In genomic region chr3:102507666-102508260, GRCm38 (mm10) we compare ENCODE assay signal across 27 mouse cellular contexts. TPM values are rescaled to one million over a fixed set of nuclear protein-coding genes. Genes with fewer than 3 reads are reported as not detected.
A peak's percentile ranks its signal among the peaks of the same experiment; 100 is the strongest.
DNase-seq lines count a peak whose midpoint lies in the region; ATAC-seq lines count a peak whose summit lies in the region.
"Had no signal": no experiment of that assay in that cellular context is flagged by ENCODE, and none has a peak within 500 bp of the region (broad histone marks: within the 10 kb centered on the region; RNA-seq: fewer than 3 reads in every experiment).

No protein-coding gene starts in this region.

- H3K9ac ChIP-seq in embryonic facial prominence, embryonic 13.5 days: no peak overlapping the region
- H3K9ac ChIP-seq in limb, embryonic 12.5 days (replicated peaks): no peak overlapping the region
- H3K9ac ChIP-seq: hindbrain, embryonic 12.5 days; limb, embryonic 13.5 days; liver, embryonic 12.5 days; liver, postnatal 0 days; midbrain, embryonic 15.5 days had no signal

- intact Hi-C loops in heart, postnatal 14 days (cut with DNase I): no loop called here
- intact Hi-C loops in left cerebral cortex, postnatal 14 days (cut with DNase I): no loop called here

- H3K4me1 ChIP-seq in embryonic facial prominence, embryonic 13.5 days: peaks cover 37% of the 10 kb centered on the region
- H3K4me1 ChIP-seq in limb, embryonic 12.5 days (replicated peaks): peaks cover 33% of the 10 kb centered on the region
- H3K4me1 ChIP-seq: midbrain, embryonic 15.5 days had no signal

- DNase-seq in heart, adult 11 months: peak; percentile 81
- DNase-seq in heart, postnatal 14 days: no peak
- DNase-seq in 3T3-L1 (ENCODE audit: low read depth, low spot score): peak; percentile 60
- no peak for DNase-seq in urinary bladder, adult 18-20 months (ENCODE audit: low spot score in 2 of 2)
- DNase-seq in left cerebral cortex, postnatal 14 days (ENCODE audit: low spot score in 2 of 2): no peak
- DNase-seq: cerebellum, adult 8-10 months; gastrocnemius, postnatal 36 days; heart, adult 2 months; kidney, adult 9 months; kidney, postnatal 10 days; layer of hippocampus, adult 9-11 months; liver, postnatal 0 days; lung, postnatal 10 days; right cerebral cortex, adult 18-20 months; right cerebral cortex, postnatal 4 days; thymus, adult 18-20 months; thymus, postnatal 25 days had no signal

- H3K9me3 ChIP-seq in embryonic facial prominence, embryonic 13.5 days: no peaks in the 10 kb centered on the region
- H3K9me3 ChIP-seq in limb, embryonic 12.5 days: no peaks in the 10 kb centered on the region
- H3K9me3 ChIP-seq: hindbrain, embryonic 12.5 days; limb, embryonic 13.5 days; liver, embryonic 12.5 days; midbrain, embryonic 15.5 days had no signal

- no peak for ATAC-seq in embryonic facial prominence, embryonic 13.5 days (ENCODE audit: insufficient number of reproducible peaks, insufficient read depth, low FRiP score, low TSS enrichment, low read depth)
- no peak for ATAC-seq in limb, embryonic 12.5 days (ENCODE audit: insufficient number of reproducible peaks, insufficient read depth, low FRiP score, low TSS enrichment, low read depth)
- ATAC-seq: CD4-positive, CD25-positive, alpha-beta regulatory T cell, adult 4 months; intestine, embryonic 16.5 days; liver, embryonic 12.5 days; liver, postnatal 0 days; midbrain, embryonic 15.5 days had no signal

- peak overlapping the region; percentile 83 for H3K27ac ChIP-seq in embryonic facial prominence, embryonic 13.5 days
- H3K27ac ChIP-seq in limb, embryonic 12.5 days: 0 out of 2 replicates have a peak overlapping the region, but pooled peaks have one; percentile 9
- H3K27ac ChIP-seq: heart, adult 2 months; hindbrain, embryonic 12.5 days; limb, embryonic 13.5 days; liver, embryonic 12.5 days; midbrain, embryonic 15.5 days; stomach, postnatal 0 days had no signal

- 30% methylated on average over 8 of the region's 8 CpGs for WGBS in embryonic facial prominence, embryonic 13.5 days
- WGBS in limb, embryonic 12.5 days: 64% methylated on average over 8 of the region's 8 CpGs

- H3K4me3 ChIP-seq in embryonic facial prominence, embryonic 13.5 days: no peak overlapping the region
- no peak overlapping the region for H3K4me3 ChIP-seq in limb, embryonic 12.5 days (replicated peaks)
- H3K4me3 ChIP-seq: heart, adult 2 months; hindbrain, embryonic 12.5 days; limb, embryonic 13.5 days; liver, embryonic 12.5 days; midbrain, embryonic 15.5 days had no signal

- H3K4me2 ChIP-seq in embryonic facial prominence, embryonic 13.5 days: no peak overlapping the region
- no peak overlapping the region for H3K4me2 ChIP-seq in limb, embryonic 12.5 days
- H3K4me2 ChIP-seq: hindbrain, embryonic 12.5 days; limb, embryonic 13.5 days; liver, embryonic 12.5 days; midbrain, embryonic 15.5 days had no signal

- no peaks in the 10 kb centered on the region for H3K27me3 ChIP-seq in embryonic facial prominence, embryonic 13.5 days
- no peaks in the 10 kb centered on the region for H3K27me3 ChIP-seq in limb, embryonic 12.5 days
- H3K27me3 ChIP-seq: hindbrain, embryonic 12.5 days; limb, embryonic 13.5 days; liver, embryonic 12.5 days; midbrain, embryonic 15.5 days had no signal

- no peaks in the 10 kb centered on the region for H3K36me3 ChIP-seq in embryonic facial prominence, embryonic 13.5 days
- no peaks in the 10 kb centered on the region for H3K36me3 ChIP-seq in limb, embryonic 12.5 days
- H3K36me3 ChIP-seq: hindbrain, embryonic 12.5 days; limb, embryonic 13.5 days; liver, embryonic 12.5 days; midbrain, embryonic 15.5 days had no signal

RNA-seq across cellular contexts. Expression of gene Ngf, which starts 38.0 kb away (rescaled TPM):
- 1 to 10 TPM; 5.1 to 5.7 TPM for total RNA-seq in heart, postnatal 14 days (2021)
- 10.9 and 12.4 TPM in 2 replicates for polyA plus RNA-seq in embryonic facial prominence, embryonic 13.5 days (2015; fragmentation: Nextera tagmentation; extraction: Ambion mirVana)
- polyA plus RNA-seq in limb, embryonic 12.5 days (2016; fragmentation: Nextera tagmentation; extraction: Ambion mirVana): 6.3 and 7.2 TPM in 2 replicates
- total RNA-seq in left cerebral cortex, postnatal 14 days (2021): 10 to 100 TPM in 1 of 2 experiments, 1 to 10 TPM in 1; 7.3 to 11.9 TPM
- total RNA-seq: neutrophil, adult 5-6 weeks had no signal
- polyA plus RNA-seq: CD4-positive, CD25-positive, alpha-beta regulatory T cell, adult 4 months had no signal

Comparison
In these comparisons a context has a peak if more than half of its experiments do, and no peak if none do; other contexts are left out.
1. DNase-seq: peak in heart, adult 11 months (single experiment) and 3T3-L1 (single experiment); none in heart, postnatal 14 days (0 of 2), urinary bladder, adult 18-20 months (0 of 2) and left cerebral cortex, postnatal 14 days (0 of 2).